Mouse (Mus musculus): ENCODE results near the gene Gm3252. TPM values are rescaled to one million over a fixed set of nuclear protein-coding genes. Genes with fewer than 3 reads are reported as not detected.
"Not testable (repeated sequence)": the region's sequence is repeated elsewhere in the genome, so short reads cannot be mapped to it uniquely, and the experiment has no call there.

Gene Gm3252
- total RNA-seq (2017) = not detected in 2 replicates

DNA sequence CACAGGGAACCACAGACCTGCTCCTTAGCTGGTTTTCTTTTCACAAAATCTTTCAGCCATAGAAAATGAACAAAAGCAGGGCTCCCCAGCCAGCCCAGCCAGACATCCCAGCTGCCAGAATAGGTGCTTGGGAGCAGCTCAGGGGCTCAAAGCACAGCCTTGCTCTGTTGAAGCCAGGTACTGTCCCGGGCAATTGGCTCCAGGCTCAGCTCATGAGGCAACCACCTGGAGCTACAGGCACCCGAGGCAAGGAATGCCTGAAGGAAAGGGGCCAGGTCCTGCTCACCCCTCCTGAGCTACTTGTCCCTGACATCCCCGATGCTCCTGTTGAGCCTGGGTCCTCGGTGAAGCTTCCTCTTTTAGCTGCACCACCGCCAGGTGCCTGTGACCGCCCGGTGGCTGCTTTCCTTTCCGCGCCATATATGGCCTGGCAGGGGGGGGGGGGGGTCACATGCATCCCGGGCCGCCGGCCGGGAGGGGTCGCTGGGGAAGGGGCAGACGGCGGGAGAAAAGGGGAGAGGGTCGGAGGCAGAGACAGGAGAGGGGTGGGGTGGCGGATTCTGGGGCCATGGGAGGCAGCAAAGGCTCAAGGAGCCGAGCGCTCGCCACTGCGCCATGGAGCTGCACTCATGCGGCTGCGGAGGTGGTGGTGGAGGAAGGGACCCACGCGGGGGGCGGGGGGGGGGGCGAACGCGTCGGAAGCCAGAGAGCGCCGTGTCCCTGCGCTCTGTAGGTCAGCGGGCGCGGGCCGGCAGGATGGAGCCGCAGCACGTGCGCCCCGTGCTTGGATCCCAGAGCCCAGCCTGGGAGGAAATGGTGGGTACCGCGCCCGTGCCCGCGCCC lies at the start of gene Gm3252:
TSS of gene Gm3252 (plus strand) at position 738 of the 843 bp plus-strand sequence.
- ATAC-seq (replicated peaks in 1 of 2; ENCODE audit: insufficient read depth in 1 of 2, low FRiP score in 2 of 2, low TSS enrichment in 1 of 2, low read depth in 1 of 2, poor library complexity in 2 of 2, severe bottlenecking in 2 of 2) = not testable (repeated sequence)

DNA sequence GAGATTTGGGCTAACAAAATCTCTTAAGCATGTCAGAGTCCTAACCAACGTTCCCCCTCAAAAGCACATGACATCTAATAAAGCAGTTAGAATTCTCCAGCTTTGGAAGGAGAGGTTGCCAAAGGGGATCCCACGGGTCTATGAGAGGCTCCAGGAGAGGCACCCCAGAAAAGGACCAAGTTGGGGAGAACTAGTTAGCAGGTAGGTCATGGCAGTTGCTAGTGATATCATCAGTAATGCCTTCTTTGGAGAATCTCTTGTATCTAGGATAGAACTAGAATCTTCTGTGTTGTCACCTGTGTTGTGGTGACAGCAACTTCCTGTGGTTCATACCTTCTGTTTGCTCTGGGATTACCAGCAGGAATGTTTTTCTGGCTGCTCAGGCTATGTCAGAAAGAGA lies 17.6 kb upstream of the Gm3252 start, which contains the start of gene Gm7876:
TSS of gene Gm7876 (plus strand) at position 301 of the 400 bp plus-strand sequence.
- not testable (repeated sequence) for ATAC-seq (replicated peaks in 1 of 2; ENCODE audit: insufficient read depth in 1 of 2, low FRiP score in 2 of 2, low TSS enrichment in 1 of 2, low read depth in 1 of 2, poor library complexity in 2 of 2, severe bottlenecking in 2 of 2)

DNA sequence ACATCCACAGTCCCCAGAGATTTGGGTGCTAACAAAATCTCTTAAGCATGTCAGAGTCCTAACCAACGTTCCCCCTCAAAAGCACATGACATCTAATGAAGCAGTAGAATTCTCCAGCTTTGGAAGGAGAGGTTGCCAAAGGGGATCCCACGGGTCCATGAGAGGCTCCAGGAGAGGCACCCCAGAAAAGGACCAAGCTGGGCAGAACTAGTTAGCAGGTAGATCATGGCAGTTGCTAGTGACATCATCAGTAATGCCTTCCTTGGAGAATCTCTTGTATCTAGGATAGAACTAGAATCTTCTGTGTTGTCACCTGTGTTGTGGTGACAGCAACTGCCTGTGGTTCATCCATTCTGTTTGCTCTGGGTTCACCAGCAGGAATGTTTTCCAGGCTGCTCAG lies 49.5 kb downstream of the Gm3252 start, which contains the start of gene Gm9602:
TSS of gene Gm9602 (plus strand) at position 301 of the 400 bp plus-strand sequence.
- not testable (repeated sequence) for ATAC-seq (replicated peaks in 1 of 2; ENCODE audit: insufficient read depth in 1 of 2, low FRiP score in 2 of 2, low TSS enrichment in 1 of 2, low read depth in 1 of 2, poor library complexity in 2 of 2, severe bottlenecking in 2 of 2)

Other genes starting within 250 kb of the Gm3252 start
- gene Gm3182, start 245.0 kb upstream of the Gm3252 start, total RNA-seq (2017) = not detected in 2 replicates
- gene Gm3047, start 171.4 kb upstream of the Gm3252 start, total RNA-seq (2017) = not detected in 2 replicates
- not detected in 2 replicates for gene Gm8159, start 94.4 kb upstream of the Gm3252 start, total RNA-seq (2017)
- not detected in 2 replicates for gene Gm3239, start 62.6 kb upstream of the Gm3252 start, total RNA-seq (2017)
- not detected in 2 replicates for gene Gm7876, start 17.5 kb upstream of the Gm3252 start, total RNA-seq (2017)
- not detected in 2 replicates for gene Gm9602, start 49.6 kb downstream of the Gm3252 start, total RNA-seq (2017)
- gene Gm3269, start 111.3 kb downstream of the Gm3252 start, total RNA-seq (2017) = not detected in 2 replicates
- gene Gm3264, start 128.8 kb downstream of the Gm3252 start, total RNA-seq (2017) = not detected in 2 replicates
- gene Gm3278, start 165.6 kb downstream of the Gm3252 start, total RNA-seq (2017) = not detected in 2 replicates